Comparison of ENCODE assay signal across 7 mouse cellular contexts in the genomic region with DNA sequence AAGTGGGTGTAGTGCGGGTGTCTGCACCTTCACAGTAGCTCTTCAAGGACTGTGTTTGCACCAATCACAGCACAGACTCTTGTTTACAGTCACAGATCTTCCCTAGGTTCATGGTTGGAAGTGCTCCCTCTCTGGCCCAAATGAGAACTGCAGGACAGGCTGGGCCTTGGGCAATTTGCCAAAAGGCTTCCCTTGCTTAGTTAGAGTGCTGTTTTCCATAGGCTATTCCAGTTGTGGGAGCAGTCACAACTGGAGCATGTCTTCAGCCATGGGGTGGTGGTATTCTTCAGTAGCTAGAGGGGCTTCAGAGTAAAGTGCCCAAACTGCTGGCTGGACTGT. TPM values are rescaled to one million over a fixed set of nuclear protein-coding genes. Genes with fewer than 3 reads are reported as not detected.
DNase-seq lines count a peak whose midpoint lies in the region; ATAC-seq lines count a peak whose summit lies in the region.

No protein-coding gene starts in this region.

- peak; percentile 74 for DNase-seq in adrenal gland, adult 8-10 months
- DNase-seq in embryo, embryonic 11.5 days (ENCODE audit: low read depth, low spot score) = peak; percentile 30
- peak; percentile 90 for DNase-seq in kidney, adult 18-20 months
- peak; percentile 78 for DNase-seq in limb, embryonic 10.5 days (ENCODE audit: low spot score)
- peak; percentile 78 for DNase-seq in midbrain, embryonic 14.5 days
- peak; percentile 22 to 64 for DNase-seq in spleen, adult 18-20 months

- H3K4me3 ChIP-seq in limb, embryonic 10.5 days = no peak overlapping the region
- H3K4me3 ChIP-seq in midbrain, embryonic 14.5 days (replicated peaks; ENCODE audit: low read depth, low read length) = no peak overlapping the region

- peaks cover 6% of the 10 kb centered on the region; the same call in 1 of the 2 replicates for H3K4me1 ChIP-seq in limb, embryonic 10.5 days
- H3K4me1 ChIP-seq in midbrain, embryonic 14.5 days (ENCODE audit: control insufficient read depth, insufficient read depth, low read length) = no peaks in the 10 kb centered on the region

- H3K27me3 ChIP-seq in limb, embryonic 10.5 days (ENCODE audit: low read depth, poor library complexity, severe bottlenecking) = no peaks in the 10 kb centered on the region
- no peaks in the 10 kb centered on the region for H3K27me3 ChIP-seq in midbrain, embryonic 14.5 days (ENCODE audit: control insufficient read depth, insufficient read depth, low read length)

- H3K4me2 ChIP-seq in midbrain, embryonic 14.5 days (ENCODE audit: low read length) = no peak overlapping the region

- H3K36me3 ChIP-seq in limb, embryonic 10.5 days = no peaks in the 10 kb centered on the region
- no peaks in the 10 kb centered on the region for H3K36me3 ChIP-seq in midbrain, embryonic 14.5 days (ENCODE audit: control insufficient read depth, insufficient read depth, low read length)

- H3K9me3 ChIP-seq in limb, embryonic 10.5 days (replicated peaks) = no peaks in the 10 kb centered on the region
- no peaks in the 10 kb centered on the region for H3K9me3 ChIP-seq in midbrain, embryonic 14.5 days (ENCODE audit: control insufficient read depth, low read length)

- H3K27ac ChIP-seq in limb, embryonic 10.5 days = no peak overlapping the region
- no peak overlapping the region for H3K27ac ChIP-seq in midbrain, embryonic 14.5 days (replicated peaks; ENCODE audit: low read depth, low read length)

- peak; percentile 78 for ATAC-seq in granulocyte monocyte progenitor cell, adult 5-6 weeks (replicated peaks; ENCODE audit: poor library complexity, severe bottlenecking)
- peak; percentile 78 for ATAC-seq in midbrain, embryonic 14.5 days (ENCODE audit: low FRiP score, low TSS enrichment)

- 22% methylated on average over 1 of the region's 1 CpGs for WGBS in limb, embryonic 10.5 days
- WGBS in midbrain, embryonic 14.5 days = 24% methylated on average over 1 of the region's 1 CpGs

- no peak overlapping the region for H3K9ac ChIP-seq in midbrain, embryonic 14.5 days (replicated peaks; ENCODE audit: low read length)

RNA-seq across cellular contexts. Expression of a gene that starts 15.0 kb away (rescaled TPM):
- total RNA-seq in adrenal gland, adult 8-10 months (2022) = 1 to 10 TPM in 2 of 4 experiments, under 1 TPM in 2; 0.24 to 2.7 (median 1.2) TPM
- total RNA-seq in granulocyte monocyte progenitor cell, adult 5-6 weeks (2014; fragmentation: Nextera tagmentation) = not detected in 2 replicates
- total RNA-seq in granulocyte monocyte progenitor cell, adult 5-6 weeks (2017) = 0.60 TPM in 1 of 2 replicates, not detected in the other
- polyA plus RNA-seq in limb, embryonic 10.5 days (2016; fragmentation: Nextera tagmentation; extraction: Ambion mirVana) = 0.20 and 0.21 TPM in 2 replicates
- 0.32 and 0.37 TPM in 2 replicates for polyA plus RNA-seq in midbrain, embryonic 14.5 days (2014; fragmentation: Nextera tagmentation; extraction: Ambion mirVana)

RNA-seq across cellular contexts. Expression of a gene that starts 26.6 kb away (rescaled TPM):
- 1 to 10 TPM; 1.3 to 2.6 (median 2.2) TPM for total RNA-seq in adrenal gland, adult 8-10 months (2022)
- 2.0 TPM in 1 of 2 replicates, not detected in the other for total RNA-seq in granulocyte monocyte progenitor cell, adult 5-6 weeks (2014; fragmentation: Nextera tagmentation)
- total RNA-seq in granulocyte monocyte progenitor cell, adult 5-6 weeks (2017) = 0.21 TPM in 1 of 2 replicates, not detected in the other
- polyA plus RNA-seq in limb, embryonic 10.5 days (2016; fragmentation: Nextera tagmentation; extraction: Ambion mirVana) = 9.2 and 12.0 TPM in 2 replicates
- 0.93 and 1.9 TPM in 2 replicates for polyA plus RNA-seq in midbrain, embryonic 14.5 days (2014; fragmentation: Nextera tagmentation; extraction: Ambion mirVana)

RNA-seq across cellular contexts. Expression of a gene that starts 28.1 kb away (rescaled TPM):
- 1 to 10 TPM; 4.9 to 9.2 (median 7.6) TPM for total RNA-seq in adrenal gland, adult 8-10 months (2022)
- not detected in 2 replicates for total RNA-seq in granulocyte monocyte progenitor cell, adult 5-6 weeks (2014; fragmentation: Nextera tagmentation)
- total RNA-seq in granulocyte monocyte progenitor cell, adult 5-6 weeks (2017) = not detected in 2 replicates
- 0.84 and 1.4 TPM in 2 replicates for polyA plus RNA-seq in limb, embryonic 10.5 days (2016; fragmentation: Nextera tagmentation; extraction: Ambion mirVana)
- 1.9 and 2.1 TPM in 2 replicates for polyA plus RNA-seq in midbrain, embryonic 14.5 days (2014; fragmentation: Nextera tagmentation; extraction: Ambion mirVana)

RNA-seq across cellular contexts. Expression of a gene that starts 38.0 kb away (rescaled TPM):
- total RNA-seq in adrenal gland, adult 8-10 months (2022) = under 1 TPM in 2 of 4 experiments, not detected in 2; 0.52 to 0.70 TPM
- total RNA-seq in granulocyte monocyte progenitor cell, adult 5-6 weeks (2014; fragmentation: Nextera tagmentation) = not detected in 2 replicates
- not detected in 2 replicates for total RNA-seq in granulocyte monocyte progenitor cell, adult 5-6 weeks (2017)
- not detected in 2 replicates for polyA plus RNA-seq in limb, embryonic 10.5 days (2016; fragmentation: Nextera tagmentation; extraction: Ambion mirVana)
- polyA plus RNA-seq in midbrain, embryonic 14.5 days (2014; fragmentation: Nextera tagmentation; extraction: Ambion mirVana) = 0.16 and 0.32 TPM in 2 replicates

Comparison
In these comparisons a context has a peak if more than half of its experiments do, and no peak if none do; other contexts are left out.
1. DNase-seq: peak in every context shown above with its lines; median percentile 90 in kidney, adult 18-20 months; 78 in limb, embryonic 10.5 days; 78 in midbrain, embryonic 14.5 days; 74 in adrenal gland, adult 8-10 months; 43 in spleen, adult 18-20 months; 30 in embryo, embryonic 11.5 days.
2. RNA of a gene that starts 28.1 kb away (total RNA-seq): 4.9 to 9.2 TPM in adrenal gland, adult 8-10 months; not detected in granulocyte monocyte progenitor cell, adult 5-6 weeks; every median in the first group is over 4 times any median in the second.